Mouse (Mus musculus): ENCODE results near the gene Trim47.
"Not testable (repeated sequence)": the region's sequence is repeated elsewhere in the genome, so short reads cannot be mapped to it uniquely, and the experiment has no call there.

Trim47 gene

GRCm38 (mm10) chr11:116138096-116138467 is 11.1 kb upstream of the Trim47 start:
- DNase-seq (ENCODE audit: low spot score in 2 of 2), result no peak

- no peak for DNase-seq (ENCODE audit: low spot score in 2 of 2)
Observed at GRCm38 (mm10) chr11:116134171-116134570, 7.2 kb upstream of the Trim47 start.

- no peak for DNase-seq (ENCODE audit: low spot score in 2 of 2)
Observed at GRCm38 (mm10) chr11:116133497-116133896, 6.5 kb upstream of the Trim47 start.

GRCm38 (mm10) chr11:116132366-116133333 is 5.6 kb upstream of the Trim47 start:
- no peak for DNase-seq (ENCODE audit: low spot score in 2 of 2)

GRCm38 (mm10) chr11:116131349-116132170 is 4.5 kb upstream of the Trim47 start:
- DNase-seq (ENCODE audit: low spot score in 2 of 2), result no peak

- DNase-seq (ENCODE audit: low spot score in 2 of 2), result peak; percentile 74 to 88
Observed at GRCm38 (mm10) chr11:116130488-116131205, 3.6 kb upstream of the Trim47 start, which contains the start of gene Trim65. Gene Trim65, minus strand, starts transcription at chr11:116131128.

GRCm38 (mm10) chr11:116129993-116130487 is 3.0 kb upstream of the Trim47 start:
- no peak for DNase-seq (ENCODE audit: low spot score in 2 of 2)

GRCm38 (mm10) chr11:116129091-116129790 is 2.2 kb upstream of the Trim47 start:
- DNase-seq (ENCODE audit: low spot score in 2 of 2), result no peak

- peak in 1 of 2 experiments; percentile 60 for DNase-seq (ENCODE audit: low spot score in 2 of 2)
Observed at GRCm38 (mm10) chr11:116127986-116128385, 976 bp upstream of the Trim47 start.

GRCm38 (mm10) chr11:116126261-116126660 is 749 bp downstream of the Trim47 start:
- DNase-seq (ENCODE audit: low spot score in 2 of 2), result no peak

- not testable (repeated sequence) for DNase-seq (ENCODE audit: low spot score in 2 of 2)
Observed at GRCm38 (mm10) chr11:116121731-116122245, 5.2 kb downstream of the Trim47 start.

- no peak for DNase-seq (ENCODE audit: low spot score in 2 of 2)
Observed at GRCm38 (mm10) chr11:116117819-116118218, 9.2 kb downstream of the Trim47 start.

GRCm38 (mm10) chr11:116117241-116117640 is 9.8 kb downstream of the Trim47 start:
- DNase-seq (ENCODE audit: low spot score in 2 of 2), result no peak

GRCm38 (mm10) chr11:116111611-116112203 is 15.3 kb downstream of the Trim47 start:
- DNase-seq (ENCODE audit: low spot score in 2 of 2), result no peak

- no peak for DNase-seq (ENCODE audit: low spot score in 2 of 2)
Observed at GRCm38 (mm10) chr11:116111067-116111466, 15.9 kb downstream of the Trim47 start.

GRCm38 (mm10) chr11:116110540-116110939 is 16.5 kb downstream of the Trim47 start:
- no peak for DNase-seq (ENCODE audit: low spot score in 2 of 2)

GRCm38 (mm10) chr11:116110131-116110530 is 16.9 kb downstream of the Trim47 start:
- no peak for DNase-seq (ENCODE audit: low spot score in 2 of 2)

- DNase-seq (ENCODE audit: low spot score in 2 of 2), result no peak
Observed at GRCm38 (mm10) chr11:116109441-116110081, 17.4 kb downstream of the Trim47 start.

- DNase-seq (ENCODE audit: low spot score in 2 of 2), result no peak
Observed at GRCm38 (mm10) chr11:116108464-116109137, 18.4 kb downstream of the Trim47 start.

All from cerebellum, postnatal 4 days (tissue).